18 mouse cellular contexts compared by ENCODE assay signal in the genomic region with DNA sequence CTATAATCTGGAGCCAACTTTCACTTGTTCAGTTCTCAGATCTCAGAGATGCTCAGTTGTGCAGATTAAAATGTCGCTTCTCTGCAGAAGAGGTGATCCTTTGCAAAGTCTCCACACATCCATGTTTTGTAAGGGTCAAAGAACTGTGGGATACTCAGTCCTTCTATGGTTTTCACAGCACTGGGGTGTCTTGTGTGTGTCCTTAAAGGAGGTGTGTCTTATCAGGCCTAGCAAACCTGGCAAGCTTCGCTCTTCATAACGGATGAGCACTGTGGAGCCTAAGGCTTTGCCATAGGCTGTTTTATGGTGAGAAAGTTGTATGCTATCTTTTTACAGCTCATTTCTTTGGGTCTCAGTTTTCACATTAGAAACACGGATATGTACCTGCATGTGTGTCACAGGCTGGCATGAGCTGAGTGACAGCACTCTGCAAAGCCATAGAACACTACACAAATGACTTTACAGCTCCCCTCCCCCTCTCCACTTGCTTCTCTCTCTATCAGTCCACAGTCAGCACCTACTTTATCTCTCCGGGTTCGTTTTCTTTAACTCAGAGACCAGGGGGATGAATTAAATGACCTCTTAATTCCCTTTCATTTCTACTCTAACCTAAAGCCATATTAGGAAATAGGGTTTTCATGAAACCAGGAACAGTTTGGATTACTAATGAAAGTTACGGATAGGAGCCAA. TPM values are rescaled to one million over a fixed set of nuclear protein-coding genes. Genes with fewer than 3 reads are reported as not detected.
A peak's percentile ranks its signal among the peaks of the same experiment; 100 is the strongest.
DNase-seq lines count a peak whose midpoint lies in the region; ATAC-seq lines count a peak whose summit lies in the region.
"Had no signal": no experiment of that assay in that cellular context is flagged by ENCODE, and none has a peak within 500 bp of the region (broad histone marks: within the 10 kb centered on the region; RNA-seq: fewer than 3 reads in every experiment).

No protein-coding gene starts in this region.

- no peaks in the 10 kb centered on the region for H3K36me3 ChIP-seq in heart, embryonic 13.5 days
- no peaks in the 10 kb centered on the region for H3K36me3 ChIP-seq in liver, embryonic 13.5 days
- H3K36me3 ChIP-seq: neural tube, embryonic 12.5 days had no signal

- no peak for ATAC-seq in heart, embryonic 13.5 days (ENCODE audit: extremely low read depth, insufficient number of reproducible peaks, low FRiP score, low TSS enrichment)
- ATAC-seq in erythroblast, adult 5-6 weeks (replicated peaks; ENCODE audit: low FRiP score, poor library complexity, severe bottlenecking), result peak; percentile 68
- ATAC-seq in liver, embryonic 13.5 days (ENCODE audit: low read depth), result peak; percentile 87
- ATAC-seq: forebrain, embryonic 16.5 days; inflammation-experienced regulatory T-cells, adult 6 months had no signal

- no peak overlapping the region for H3K27ac ChIP-seq in heart, embryonic 13.5 days (replicated peaks)
- H3K27ac ChIP-seq in liver, embryonic 13.5 days, result peak overlapping the region; percentile 96
- H3K27ac ChIP-seq: neural tube, embryonic 12.5 days had no signal

- DNase-seq in heart, adult 18-20 months, result no peak
- DNase-seq in MEL-GATA-1-ER (ENCODE audit: extremely low read depth, low read depth), result peak; percentile 47
- DNase-seq in liver, embryonic 13.5 days, result peak; percentile 66
- no peak for DNase-seq in kidney, adult 18-20 months
- no peak for DNase-seq in frontal cortex, postnatal 36 days (ENCODE audit: low spot score in 2 of 2)
- DNase-seq in ovary, postnatal 14 days (ENCODE audit: low spot score), result no peak
- DNase-seq: adrenal gland, adult 2 months; cerebellum, adult 8-10 months; embryo, embryonic 11 days; gastrocnemius, postnatal 10 days; kidney, postnatal 10 days; left cerebral cortex, postnatal 4 days; right cerebral cortex, postnatal 4 days had no signal

- peaks cover 35% of the 10 kb centered on the region for H3K4me1 ChIP-seq in heart, embryonic 13.5 days
- H3K4me1 ChIP-seq in liver, embryonic 13.5 days (replicated peaks), result peaks cover 98% of the 10 kb centered on the region
- H3K4me1 ChIP-seq: neural tube, embryonic 12.5 days had no signal

- 0 out of 2 replicates have a peak overlapping the region, but pooled peaks have one; percentile 3 for H3K4me3 ChIP-seq in heart, embryonic 13.5 days
- peak overlapping the region; percentile 15; the same call in 1 of the 2 replicates for H3K4me3 ChIP-seq in liver, embryonic 13.5 days (replicated peaks)
- H3K4me3 ChIP-seq: neural tube, embryonic 12.5 days had no signal

- no peaks in the 10 kb centered on the region for H3K9me3 ChIP-seq in heart, embryonic 13.5 days
- no peaks in the 10 kb centered on the region for H3K9me3 ChIP-seq in liver, embryonic 13.5 days (replicated peaks)
- H3K9me3 ChIP-seq: neural tube, embryonic 12.5 days had no signal

- no peaks in the 10 kb centered on the region for H3K27me3 ChIP-seq in heart, embryonic 13.5 days (replicated peaks)
- H3K27me3 ChIP-seq in liver, embryonic 13.5 days, result no peaks in the 10 kb centered on the region
- H3K27me3 ChIP-seq: neural tube, embryonic 12.5 days had no signal

- peak overlapping the region; percentile 47 for H3K4me2 ChIP-seq in heart, embryonic 13.5 days
- peak overlapping the region; percentile 64 for H3K4me2 ChIP-seq in liver, embryonic 13.5 days
- H3K4me2 ChIP-seq: neural tube, embryonic 12.5 days had no signal

- WGBS in heart, embryonic 13.5 days, result 38% methylated on average over 7 of the region's 7 CpGs
- WGBS in liver, embryonic 13.5 days (ENCODE audit: insufficient replicate concordance), result 18% methylated on average over 7 of the region's 7 CpGs

- H3K9ac ChIP-seq in heart, embryonic 13.5 days, result no peak overlapping the region
- peak overlapping the region; percentile 69 for H3K9ac ChIP-seq in liver, embryonic 13.5 days
- H3K9ac ChIP-seq: neural tube, embryonic 12.5 days had no signal

RNA-seq across cellular contexts. Expression of a gene that starts 49.8 kb away (rescaled TPM):
- 29.1 and 31.0 TPM in 2 replicates for polyA plus RNA-seq in heart, embryonic 13.5 days (2015; fragmentation: Nextera tagmentation; extraction: Ambion mirVana)
- 100 to 1,000 TPM; 114 to 129 TPM for total RNA-seq in heart, adult 18-20 months (2021)
- total RNA-seq in erythroblast, adult 5-6 weeks (2015; ENCODE audit: low replicate concordance), result 800 and 869 TPM in 2 replicates
- total RNA-seq in erythroblast, adult 5-6 weeks (2017; ENCODE audit: low replicate concordance), result 1,037 and 1,102 TPM in 2 replicates
- polyA plus RNA-seq in liver, embryonic 13.5 days (2015; fragmentation: Nextera tagmentation; extraction: Ambion mirVana), result 51.1 and 58.4 TPM in 2 replicates

Comparison
In these comparisons a context has a peak if more than half of its experiments do, and no peak if none do; other contexts are left out.
1. DNase-seq: peak in MEL-GATA-1-ER (single experiment) and liver, embryonic 13.5 days (single experiment); none in heart, adult 18-20 months (0 of 2), kidney, adult 18-20 months (single experiment), frontal cortex, postnatal 36 days (0 of 2) and ovary, postnatal 14 days (single experiment).
2. RNA of a gene that starts 49.8 kb away (total RNA-seq): 800 to 1,102 TPM in erythroblast, adult 5-6 weeks; 114 to 129 TPM in heart, adult 18-20 months; every median in the first group is over 4 times any median in the second.